ENCODE assay signal across 24 mouse cellular contexts in genomic region chr12:53119352-53119751, GRCm38 (mm10).
A peak's percentile ranks its signal among the peaks of the same experiment; 100 is the strongest.
DNase-seq lines count a peak whose midpoint lies in the region; ATAC-seq and TF ChIP-seq lines count a peak whose summit lies in the region.
"Had no signal": no experiment of that assay in that cellular context is flagged by ENCODE, and none has a peak within 500 bp of the region (broad histone marks: within the 10 kb centered on the region; RNA-seq: fewer than 3 reads in every experiment).

No protein-coding gene starts in this region.

- no peaks in the 10 kb centered on the region for H3K36me3 ChIP-seq in forebrain, embryonic 14.5 days (ENCODE audit: control insufficient read depth, insufficient read depth, low read length)
- H3K36me3 ChIP-seq in forebrain, embryonic 12.5 days (replicated peaks): 0 out of 2 replicates have a peak, but pooled peaks cover 4% of the 10 kb centered on the region
- no peaks in the 10 kb centered on the region for H3K36me3 ChIP-seq in ES-E14 (ENCODE audit: control insufficient read depth, insufficient read depth, low read length, poor library complexity, severe bottlenecking)
- no peaks in the 10 kb centered on the region for H3K36me3 ChIP-seq in midbrain, embryonic 12.5 days
- H3K36me3 ChIP-seq: embryonic facial prominence, embryonic 15.5 days; stomach, embryonic 15.5 days had no signal

- 9% methylated on average over 4 of the region's 4 CpGs for WGBS in forebrain, embryonic 14.5 days
- 13% methylated on average over 4 of the region's 4 CpGs for whole genome bisulfite sequencing in forebrain, embryonic 12.5 days
- 16% methylated on average over 4 of the region's 4 CpGs for WGBS in midbrain, embryonic 12.5 days

- in situ Hi-C loops in ES-E14 (cut with MboI; ENCODE audit: low sequenced_read_pairs in 2 of 2, unreplicated experiment in 2 of 2): no loop called here

- H3K4me1 ChIP-seq in forebrain, embryonic 14.5 days (ENCODE audit: control insufficient read depth, insufficient read depth, low read length): peaks cover 13% of the 10 kb centered on the region
- H3K4me1 ChIP-seq in forebrain, embryonic 12.5 days: peaks cover 19% of the 10 kb centered on the region
- no peaks in the 10 kb centered on the region for H3K4me1 ChIP-seq in ES-E14 (ENCODE audit: control insufficient read depth in 2 of 2, insufficient read depth in 2 of 2, low read length in 2 of 2, poor library complexity in 1 of 2)
- H3K4me1 ChIP-seq in midbrain, embryonic 12.5 days: peaks cover 22% of the 10 kb centered on the region
- H3K4me1 ChIP-seq: heart, embryonic 12.5 days; megakaryocyte, embryonic 14.5 days; stomach, embryonic 15.5 days had no signal

- peak; percentile 39 for DNase-seq in forebrain, embryonic 14.5 days (ENCODE audit: low spot score)
- DNase-seq in ES-E14 (ENCODE audit: low read depth, low spot score) (peak; percentile 26), ZHBTc4 (ENCODE audit: low read depth, low spot score) (peak; percentile 28)
- no peak for DNase-seq in lung, postnatal 14 days
- DNase-seq in adrenal gland, adult 18-20 months (ENCODE audit: low spot score in 2 of 2): no peak
- no peak for DNase-seq in B cell, adult 2 months
- DNase-seq: cerebellum, adult 2 months; gastrocnemius, adult 2 months; heart, adult 11 months; heart, postnatal 14 days; kidney, adult 8-10 months; kidney, postnatal 25 days; left cerebral cortex, postnatal 4 days; liver, postnatal 0 days; right cerebral cortex, postnatal 25 days; thymus, adult 18-20 months had no signal

- no peaks in the 10 kb centered on the region for H3K27me3 ChIP-seq in forebrain, embryonic 14.5 days (replicated peaks; ENCODE audit: control insufficient read depth, insufficient read depth, low read length)
- H3K27me3 ChIP-seq in forebrain, embryonic 12.5 days: no peaks in the 10 kb centered on the region
- no peaks in the 10 kb centered on the region for H3K27me3 ChIP-seq in midbrain, embryonic 12.5 days
- H3K27me3 ChIP-seq: embryonic facial prominence, embryonic 15.5 days; heart, embryonic 12.5 days; megakaryocyte, embryonic 14.5 days; stomach, embryonic 15.5 days had no signal

- no peak overlapping the region for H3K9ac ChIP-seq in forebrain, embryonic 14.5 days (ENCODE audit: low read length)
- H3K9ac ChIP-seq in forebrain, embryonic 12.5 days: no peak overlapping the region
- H3K9ac ChIP-seq in ES-E14 (ENCODE audit: insufficient read depth, low read depth, low read length, poor library complexity, severe bottlenecking): no peak overlapping the region
- no peak overlapping the region for H3K9ac ChIP-seq in midbrain, embryonic 12.5 days (replicated peaks)
- H3K9ac ChIP-seq: embryonic facial prominence, embryonic 15.5 days; heart, embryonic 12.5 days; liver, postnatal 0 days; stomach, embryonic 15.5 days had no signal

- H3K4me2 ChIP-seq in forebrain, embryonic 14.5 days (ENCODE audit: low read length): no peak overlapping the region
- no peak overlapping the region for H3K4me2 ChIP-seq in forebrain, embryonic 12.5 days
- 0 out of 2 replicates have a peak overlapping the region, but pooled peaks have one; percentile 1 for H3K4me2 ChIP-seq in midbrain, embryonic 12.5 days (replicated peaks)
- H3K4me2 ChIP-seq: embryonic facial prominence, embryonic 15.5 days; heart, embryonic 12.5 days; stomach, embryonic 15.5 days had no signal

- ATAC-seq in forebrain, embryonic 14.5 days: no peak
- no peak for ATAC-seq in forebrain, embryonic 12.5 days (ENCODE audit: low FRiP score)
- ATAC-seq in midbrain, embryonic 12.5 days (ENCODE audit: low FRiP score, low read depth): no peak
- ATAC-seq: liver, postnatal 0 days had no signal

- H3K27ac ChIP-seq in forebrain, embryonic 14.5 days (ENCODE audit: low read depth, low read length): no peak overlapping the region
- no peak overlapping the region for H3K27ac ChIP-seq in forebrain, embryonic 12.5 days
- no peak overlapping the region for H3K27ac ChIP-seq in ES-E14 (ENCODE audit: insufficient read depth, low read depth, low read length, poor library complexity, severe bottlenecking)
- peak overlapping the region; percentile 49 for H3K27ac ChIP-seq in midbrain, embryonic 12.5 days (replicated peaks)
- H3K27ac ChIP-seq: embryonic facial prominence, embryonic 15.5 days; gastrocnemius, adult 2 months; left cerebral cortex, adult 2 months; stomach, embryonic 15.5 days had no signal

- H3K4me3 ChIP-seq in forebrain, embryonic 14.5 days (ENCODE audit: low read depth, low read length): no peak overlapping the region
- no peak overlapping the region for H3K4me3 ChIP-seq in forebrain, embryonic 12.5 days (replicated peaks)
- no peak overlapping the region for H3K4me3 ChIP-seq in ES-E14 (ENCODE audit: insufficient read depth in 1 of 2, low read depth in 1 of 2, low read length in 2 of 2, poor library complexity in 1 of 2, severe bottlenecking in 1 of 2)
- no peak overlapping the region for H3K4me3 ChIP-seq in midbrain, embryonic 12.5 days
- H3K4me3 ChIP-seq: embryonic facial prominence, embryonic 15.5 days; gastrocnemius, adult 2 months; heart, embryonic 12.5 days; left cerebral cortex, adult 2 months; megakaryocyte, embryonic 14.5 days; myocyte; stomach, embryonic 15.5 days had no signal

- H3K9me3 ChIP-seq in forebrain, embryonic 14.5 days (replicated peaks; ENCODE audit: control insufficient read depth, low read length): no peaks in the 10 kb centered on the region; the same call in 1 of the 2 replicates
- 0 out of 2 replicates have a peak, but pooled peaks cover 6% of the 10 kb centered on the region for H3K9me3 ChIP-seq in forebrain, embryonic 12.5 days
- no peaks in the 10 kb centered on the region for H3K9me3 ChIP-seq in ES-E14 (ENCODE audit: control insufficient read depth, insufficient read depth, low read depth, low read length)
- H3K9me3 ChIP-seq in midbrain, embryonic 12.5 days: 0 out of 2 replicates have a peak, but pooled peaks cover 3% of the 10 kb centered on the region
- H3K9me3 ChIP-seq: embryonic facial prominence, embryonic 15.5 days; heart, embryonic 12.5 days; stomach, embryonic 15.5 days had no signal

TF ChIP-seq in ES-E14, 5 proteins besides CTCF, POLR2A, EP300 and RAD21:
- TF ChIP-seq HCFC1 (IDR thresholded peaks at IDR 0.05; ENCODE audit: borderline replicate concordance, insufficient read depth, low read length) (no peak), ZC3H11A (IDR thresholded peaks at IDR 0.05; ENCODE audit: borderline replicate concordance, low read depth, low read length) (no peak), ZNF384 (IDR thresholded peaks at IDR 0.05; ENCODE audit: low read depth, low read length) (no peak), MAFK (IDR thresholded peaks at IDR 0.05; ENCODE audit: insufficient read depth, low read depth, low read length) (no peak), CHD2 (IDR thresholded peaks at IDR 0.05; ENCODE audit: low read depth, low read length) (no peak)

Comparison
In these comparisons a context has a peak if more than half of its experiments do, and no peak if none do; other contexts are left out.
1. DNase-seq: peak in forebrain, embryonic 14.5 days (single experiment), ES-E14 (single experiment) and ZHBTc4 (single experiment); none in lung, postnatal 14 days (single experiment), adrenal gland, adult 18-20 months (0 of 2) and B cell, adult 2 months (0 of 2).